Mouse (Mus musculus) kidney, postnatal 4 days (tissue): Measurements from ENCODE around the gene Vwa8.

Experiments
- DNase-seq, 2 experiments: peaks; one replicate each; pipeline ENCODE4 v3.0.0; 2021; ENCODE audit warnings: mixed read lengths in 2 of 2

Vwa8 gene

DNA sequence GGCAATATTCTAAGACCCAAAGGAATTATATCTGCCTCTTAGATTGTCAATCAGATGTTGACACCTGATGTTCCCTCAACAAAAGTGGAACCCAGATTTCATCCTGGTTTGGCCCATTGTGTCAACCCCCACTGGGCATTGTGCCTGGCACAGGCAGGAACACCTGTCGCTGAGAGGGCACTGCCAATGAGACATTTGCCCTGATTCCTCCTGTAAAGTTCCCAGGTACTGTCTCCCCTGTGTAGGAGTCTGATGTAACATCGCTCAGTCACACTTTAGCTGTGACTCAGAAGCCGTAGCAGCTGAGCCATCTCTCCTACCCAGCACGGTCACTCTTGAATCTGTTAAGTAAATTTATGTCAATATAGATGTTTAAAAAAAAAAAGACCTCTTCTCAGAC, 382.8 kb downstream of the Vwa8 start:
- DNase-seq, result no peak

DNA sequence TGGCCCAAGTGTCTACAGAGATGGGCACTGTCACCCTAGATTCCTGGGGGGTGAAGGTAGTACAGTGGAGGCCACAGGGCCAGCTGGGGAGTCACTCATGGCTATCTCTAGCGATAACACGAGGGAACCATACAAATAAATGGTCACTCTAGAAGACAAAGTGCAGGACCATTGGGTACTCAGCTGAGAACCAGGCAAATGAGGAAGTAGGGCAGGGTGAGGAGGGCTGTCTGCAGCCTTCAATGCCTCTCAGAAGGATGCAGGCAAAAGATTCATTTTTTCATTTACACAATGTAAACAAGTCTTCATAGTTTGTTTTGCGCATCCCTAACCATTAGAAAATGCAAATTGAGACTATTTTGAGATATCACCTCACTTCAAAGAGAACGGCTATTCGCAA, 384.8 kb downstream of the Vwa8 start:
- DNase-seq, result no peak

DNA sequence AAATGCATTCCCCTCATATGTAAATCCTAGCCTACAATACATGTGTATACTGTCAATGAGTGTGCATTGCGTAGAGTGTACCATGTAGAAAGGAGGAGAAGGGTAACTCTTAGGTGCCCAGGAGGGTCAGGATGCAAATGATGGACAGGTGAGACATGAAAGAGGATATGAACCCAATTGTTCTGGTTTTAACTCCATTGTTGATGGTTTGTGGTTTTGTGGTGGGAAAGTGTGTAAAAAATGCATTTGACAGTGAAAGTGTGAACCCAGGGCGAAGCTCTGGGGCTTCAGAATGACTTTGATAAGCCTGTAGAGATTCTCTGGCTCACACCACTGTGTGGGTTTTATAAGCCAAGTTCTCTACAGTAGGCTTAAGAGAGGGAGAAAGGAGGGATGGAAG, 385.7 kb downstream of the Vwa8 start:
- DNase-seq, result no peak

DNA sequence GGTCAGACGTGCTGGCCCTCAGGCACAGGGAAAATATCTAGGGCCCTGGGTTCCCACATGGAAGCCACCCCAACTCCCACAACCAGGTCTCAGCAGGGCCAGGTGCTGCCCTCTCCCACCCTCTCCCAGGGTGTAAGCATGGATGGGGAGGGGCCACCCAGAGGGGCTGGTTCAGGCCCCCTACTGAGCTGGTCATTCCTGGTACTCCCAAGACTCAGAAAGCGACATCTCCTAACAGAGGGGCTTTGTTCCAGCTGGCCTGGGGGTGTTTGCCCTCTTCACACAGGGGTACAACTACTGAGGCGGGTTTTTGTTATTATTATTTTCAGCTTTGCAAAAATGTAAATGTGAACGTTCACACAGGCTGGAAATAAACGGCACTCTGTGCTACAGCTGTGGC, 386.3 kb downstream of the Vwa8 start:
- no peak for DNase-seq

DNA sequence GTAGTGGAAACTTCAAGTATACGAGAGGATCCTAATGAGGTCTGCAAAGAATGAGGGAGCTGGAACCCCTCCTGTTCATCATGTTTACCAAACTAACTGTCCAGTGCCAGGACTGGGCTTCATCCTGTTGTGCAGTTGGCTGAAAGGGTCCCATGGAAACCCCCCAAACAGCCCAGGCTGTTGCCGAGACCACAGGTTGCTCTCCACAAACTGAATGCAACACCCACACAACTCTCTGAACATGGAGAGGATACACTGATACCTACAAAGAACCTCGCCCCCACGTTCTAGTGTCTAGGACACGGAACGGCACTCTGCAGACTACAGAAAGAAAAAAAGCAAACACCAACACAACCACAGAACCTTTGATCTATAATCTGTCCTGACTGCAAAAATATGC, 387.4 kb downstream of the Vwa8 start:
- no peak for DNase-seq

DNA sequence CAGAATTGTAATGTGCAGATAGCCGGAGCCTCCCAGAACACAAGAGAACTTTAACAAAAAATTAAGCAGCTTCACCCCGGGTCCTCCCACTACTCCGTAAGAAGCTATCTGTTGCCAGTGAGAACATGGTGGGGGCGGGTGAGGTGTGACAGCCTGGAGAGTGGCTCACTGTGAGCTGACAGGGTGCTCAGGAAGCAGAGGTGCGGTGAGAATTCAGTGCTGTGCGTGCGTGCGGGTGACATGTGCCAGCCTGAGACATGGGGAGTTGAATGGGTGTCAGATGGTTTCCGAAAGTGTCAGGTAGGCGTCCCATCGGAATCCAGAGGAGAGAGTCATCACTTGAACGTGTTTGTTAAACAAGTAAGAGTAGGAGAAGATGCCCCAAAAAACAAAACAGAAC, 390.6 kb downstream of the Vwa8 start:
- no peak for DNase-seq

DNA sequence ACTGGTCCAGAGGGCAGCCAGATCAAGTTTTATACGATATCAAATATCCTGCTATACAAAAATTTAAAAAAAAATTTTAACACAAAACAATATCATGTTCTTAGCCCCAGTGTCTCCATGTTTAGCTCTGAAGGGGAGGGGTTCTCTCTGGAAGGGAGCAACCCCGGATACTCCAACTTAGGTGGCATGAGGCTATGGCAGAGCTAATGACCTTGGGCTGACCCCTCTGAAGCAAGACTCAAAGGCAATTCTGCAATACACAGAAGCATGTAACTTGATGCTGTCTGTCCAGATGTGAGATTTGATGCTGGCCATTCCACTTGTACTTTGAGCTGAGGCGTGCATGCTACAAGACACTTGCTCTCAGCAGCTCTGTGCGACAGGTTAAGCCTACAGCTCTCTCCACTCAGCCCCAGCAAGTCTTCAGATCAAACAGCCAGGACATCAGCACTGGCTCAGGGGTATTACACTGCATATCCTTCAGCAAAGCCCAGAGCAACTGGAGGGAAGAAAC, 392.3 kb downstream of the Vwa8 start:
- DNase-seq, result no peak

DNA sequence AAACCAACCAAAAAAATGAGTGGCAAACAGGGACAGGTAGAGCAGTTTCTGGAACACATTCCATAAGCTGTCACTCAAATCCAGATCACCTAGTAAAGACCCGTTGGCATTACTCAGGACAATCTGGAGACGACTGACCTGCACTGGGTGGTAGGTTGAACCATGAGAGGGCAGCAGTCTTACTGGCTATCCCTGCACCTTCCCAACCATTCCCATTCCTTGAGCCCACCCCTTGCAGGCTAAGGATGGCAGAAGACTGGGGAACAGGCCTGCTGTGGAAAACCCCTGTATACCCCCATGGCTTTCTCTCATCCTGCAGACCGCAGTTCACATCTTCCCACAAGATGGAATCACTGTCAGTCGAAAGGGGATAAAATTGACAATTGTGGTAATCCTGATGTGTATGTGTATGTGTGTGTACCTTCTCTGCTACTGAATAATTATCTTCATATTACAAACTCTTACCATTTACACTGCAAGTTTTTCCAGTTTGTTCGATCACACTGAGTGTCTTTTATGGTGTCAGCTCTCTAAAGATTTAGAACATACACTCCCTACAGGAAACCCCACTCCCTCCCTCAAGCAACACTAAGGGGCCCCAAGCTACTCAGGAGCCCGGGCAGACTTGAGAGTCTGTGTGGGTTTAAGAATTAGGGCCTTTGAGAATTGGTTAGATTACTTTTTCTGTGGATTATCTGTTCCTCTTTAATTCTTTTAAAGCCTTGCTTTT, 393.0 kb downstream of the Vwa8 start:
- no peak for DNase-seq

DNA sequence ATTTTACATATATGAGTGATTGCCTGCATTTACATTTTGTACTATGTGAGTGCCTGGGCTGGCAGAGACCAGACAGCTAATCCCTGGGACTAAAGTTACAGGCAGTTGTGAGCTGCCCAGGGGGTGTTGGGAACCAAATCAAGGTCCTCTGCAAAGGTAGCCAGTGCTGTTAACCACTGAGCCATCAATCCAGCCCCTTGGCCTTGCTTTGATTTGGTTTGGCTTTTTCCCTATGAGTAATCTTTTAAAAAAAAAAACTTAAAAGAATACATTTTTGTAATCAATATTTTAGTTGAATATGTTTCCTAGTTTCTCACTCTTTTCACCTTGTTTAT, 393.5 kb downstream of the Vwa8 start:
- no peak for DNase-seq

DNA sequence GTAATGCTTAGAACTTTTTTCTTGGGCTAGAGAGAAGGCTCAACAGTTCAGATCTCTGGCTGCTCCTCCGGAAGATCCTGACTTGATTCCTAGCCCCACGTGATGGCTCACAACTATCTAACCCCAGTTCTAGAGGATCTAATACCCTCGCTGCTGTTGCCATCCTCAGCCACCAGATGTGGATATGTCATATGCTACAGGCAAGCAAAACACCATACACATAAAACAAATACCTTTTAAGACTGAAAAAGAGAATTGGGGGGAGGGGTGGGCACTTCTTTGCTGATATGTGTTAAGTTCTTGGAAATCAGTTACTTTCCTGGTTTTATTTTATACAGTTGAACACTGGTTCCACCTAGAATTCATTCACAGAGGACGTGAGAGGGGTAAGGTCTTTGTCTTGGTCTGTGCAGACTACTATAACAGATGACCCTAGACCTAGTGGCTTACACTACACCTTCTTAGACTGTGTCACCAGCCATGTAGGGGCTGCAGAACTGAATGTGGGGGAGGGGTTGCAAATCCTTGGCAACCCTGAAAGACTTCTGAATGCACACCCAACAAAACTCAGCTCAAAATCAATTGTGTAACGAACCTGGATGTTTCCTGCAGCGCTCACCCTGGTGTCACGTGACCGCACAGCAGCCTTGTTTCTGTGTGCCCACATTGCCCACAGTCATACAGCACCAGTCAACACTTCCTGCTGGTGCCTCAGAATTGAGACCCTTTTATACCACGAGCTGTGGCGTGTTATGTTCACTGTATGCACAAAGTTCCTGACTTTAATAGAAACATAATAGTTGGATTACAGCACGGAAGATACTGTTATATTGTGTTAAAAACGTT, 394.4 kb downstream of the Vwa8 start:
- DNase-seq, result no peak

DNA sequence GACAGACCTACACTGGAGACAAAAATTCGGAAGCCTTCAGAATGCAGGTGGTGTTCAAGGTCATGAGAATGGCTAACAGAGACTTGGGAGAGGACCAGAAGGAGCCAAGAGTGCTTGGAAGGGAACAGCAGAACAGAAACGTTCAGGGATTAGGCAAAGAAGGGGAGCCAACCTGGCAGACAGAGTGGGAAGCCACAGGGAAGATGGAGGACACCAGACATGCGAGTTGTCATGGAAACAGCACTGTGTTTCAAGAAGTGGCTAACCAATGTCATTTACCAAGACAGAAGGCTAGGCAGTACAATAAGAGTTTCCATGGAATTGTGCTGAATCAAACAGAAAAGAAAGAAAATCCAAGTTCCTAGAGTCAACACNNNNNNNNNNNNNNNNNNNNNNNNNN, 395.7 kb downstream of the Vwa8 start:
- no peak for DNase-seq

DNA sequence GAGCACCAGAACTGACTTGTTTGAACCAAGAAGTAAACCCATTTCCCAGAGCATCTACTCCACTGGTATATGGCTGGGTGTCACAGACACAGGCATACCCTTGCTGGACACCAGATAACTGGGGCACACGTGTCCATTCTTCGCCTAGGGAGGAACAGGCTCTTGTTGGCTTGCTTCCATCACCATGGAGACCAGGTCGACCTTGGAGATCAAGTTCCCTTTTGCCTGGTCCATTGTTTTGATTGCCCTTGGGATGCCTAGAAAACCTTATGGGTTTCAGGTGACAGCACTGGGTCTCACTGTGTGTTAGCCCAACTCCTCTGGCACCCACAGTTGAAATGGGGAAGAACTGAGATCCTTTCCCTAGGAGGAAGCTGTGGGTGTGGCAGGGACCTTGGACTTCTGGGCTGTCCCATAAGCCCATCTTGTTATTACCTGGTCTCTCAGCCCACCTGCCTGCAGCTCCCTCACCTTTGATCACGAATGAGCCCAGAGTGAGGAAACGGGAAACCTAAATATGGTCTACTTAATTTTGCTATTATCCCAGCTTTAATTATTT, 403.0 kb downstream of the Vwa8 start:
- DNase-seq, result no peak
